ENCODE assay signal across 20 mouse cellular contexts in the genomic region with DNA sequence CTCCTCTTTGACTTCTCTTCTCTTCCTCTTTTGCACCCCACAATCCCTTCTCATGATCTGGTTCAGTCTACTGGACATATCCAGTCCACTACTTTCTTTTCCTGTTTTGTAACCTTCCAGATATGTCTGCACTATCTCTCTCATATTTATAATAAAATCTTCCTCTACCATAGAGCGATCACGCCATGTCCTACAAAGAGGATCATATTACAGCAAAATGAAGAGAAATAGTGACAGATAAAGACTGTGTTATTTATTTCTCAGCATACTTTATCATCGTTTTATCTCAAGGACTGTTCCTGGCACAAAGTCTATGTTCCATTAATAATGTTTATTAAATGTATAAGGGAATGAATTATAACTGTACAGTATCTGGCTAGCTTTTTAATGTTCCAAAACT.
"Had no signal": no experiment of that assay in that cellular context is flagged by ENCODE, and none has a peak within 500 bp of the region (broad histone marks: within the 10 kb centered on the region; RNA-seq: fewer than 3 reads in every experiment).

No protein-coding gene starts in this region.

- H3K9me3 ChIP-seq: lung, embryonic 15.5 days; midbrain, embryonic 10.5 days; midbrain, embryonic 12.5 days; neural tube, embryonic 13.5 days; neural tube, embryonic 15.5 days had no signal

- H3K4me2 ChIP-seq: lung, embryonic 15.5 days; midbrain, embryonic 12.5 days; neural tube, embryonic 13.5 days; neural tube, embryonic 15.5 days had no signal

- ATAC-seq: midbrain, embryonic 16.5 days had no signal

- H3K36me3 ChIP-seq: lung, embryonic 15.5 days; midbrain, embryonic 10.5 days; midbrain, embryonic 12.5 days; neural tube, embryonic 13.5 days; neural tube, embryonic 15.5 days had no signal

- H3K4me1 ChIP-seq: lung, embryonic 15.5 days; midbrain, embryonic 10.5 days; midbrain, embryonic 12.5 days; neural tube, embryonic 13.5 days; neural tube, embryonic 15.5 days had no signal

- H3K27ac ChIP-seq: liver, embryonic 14.5 days; lung, embryonic 15.5 days; midbrain, embryonic 10.5 days; midbrain, embryonic 12.5 days; neural tube, embryonic 13.5 days; neural tube, embryonic 15.5 days had no signal

- H3K4me3 ChIP-seq: lung, embryonic 15.5 days; midbrain, embryonic 10.5 days; midbrain, embryonic 12.5 days; myocyte; neural tube, embryonic 13.5 days; neural tube, embryonic 15.5 days had no signal

- H3K9ac ChIP-seq: liver, embryonic 14.5 days; lung, embryonic 15.5 days; midbrain, embryonic 12.5 days; neural tube, embryonic 13.5 days; neural tube, embryonic 15.5 days had no signal

- DNase-seq: lung, adult 18-20 months; lung, postnatal 14 days; lung, postnatal 4 days; midbrain, embryonic 14.5 days; retina, postnatal 1 day; right cerebral cortex, adult 18-20 months; right cerebral cortex, postnatal 25 days; right cerebral cortex, postnatal 4 days; spleen, adult 18-20 months; thymus, adult 18-20 months; thymus, postnatal 14 days; thymus, postnatal 36 days had no signal

- H3K27me3 ChIP-seq: lung, embryonic 15.5 days; midbrain, embryonic 12.5 days; neural tube, embryonic 13.5 days; neural tube, embryonic 15.5 days had no signal
